Mouse (Mus musculus): Measurements from ENCODE around the gene Bola1. TPM values are rescaled to one million over a fixed set of nuclear protein-coding genes. Genes with fewer than 3 reads are reported as not detected.
A peak's percentile ranks its signal among the peaks of the same experiment; 100 is the strongest.

Gene Bola1
- polyA plus RNA-seq, 1 experiment from 2014 or later = 71.8 TPM

- WGBS = 91% methylated on average over 4 of the region's 4 CpGs
- no peak overlapping the region for H3K9ac ChIP-seq (replicated peaks)
These were observed 49.2 kb downstream of the Bola1 start for GRCm38 (mm10) chr3:96170276-96170675.

GRCm38 (mm10) chr3:96168466-96169158 is 50.9 kb downstream of the Bola1 start:
- no peaks in the 10 kb centered on the region for H3K27me3 ChIP-seq
- H3K9ac ChIP-seq (replicated peaks) = no peak overlapping the region
- no peak overlapping the region for H3K27ac ChIP-seq (replicated peaks)
- no peaks in the 10 kb centered on the region for H3K36me3 ChIP-seq
- H3K4me3 ChIP-seq = no peak overlapping the region
- peaks cover 21% of the 10 kb centered on the region for H3K4me1 ChIP-seq
- no peak overlapping the region for H3K4me2 ChIP-seq (replicated peaks)
- no peaks in the 10 kb centered on the region for H3K9me3 ChIP-seq
- ATAC-seq (replicated peaks) = no peak
- WGBS = 68% methylated on average over 12 of the region's 12 CpGs

More at GRCm38 (mm10) chr3:96170276-96170675, 49.2 kb downstream of the Bola1 start:
- no peaks in the 10 kb centered on the region for H3K9me3 ChIP-seq
- no peak overlapping the region for H3K4me3 ChIP-seq
- H3K36me3 ChIP-seq = peaks cover 14% of the 10 kb centered on the region
- H3K27me3 ChIP-seq = no peaks in the 10 kb centered on the region
- H3K4me1 ChIP-seq = peaks cover 36% of the 10 kb centered on the region
- no peak overlapping the region for H3K27ac ChIP-seq (replicated peaks)
- no peak for ATAC-seq (replicated peaks)
- H3K4me2 ChIP-seq (replicated peaks) = no peak overlapping the region

- Histone ChIP-seq H3K27me3 (no peaks in the 10 kb centered on the region), H3K27ac (replicated peaks) (no peak overlapping the region), H3K9me3 (no peaks in the 10 kb centered on the region), H3K4me1 (peaks cover 20% of the 10 kb centered on the region), H3K36me3 (no peaks in the 10 kb centered on the region), H3K9ac (replicated peaks) (no peak overlapping the region), H3K4me3 (no peak overlapping the region), H3K4me2 (replicated peaks) (no peak overlapping the region)
- 85% methylated on average over 6 of the region's 6 CpGs for WGBS
- ATAC-seq (replicated peaks) = no peak
These were observed 56.5 kb downstream of the Bola1 start for GRCm38 (mm10) chr3:96163040-96163439.

- Histone ChIP-seq H3K4me2 (replicated peaks) (peak within 1 kb of the TSS; percentile 95), H3K4me1 (peaks cover 20% of the 10 kb centered on the region), H3K27ac (replicated peaks) (peak within 1 kb of the TSS; percentile 51), H3K9ac (replicated peaks) (peak within 1 kb of the TSS; percentile 55), H3K9me3 (no peaks in the 10 kb centered on the region), H3K4me3 (peak within 1 kb of the TSS; percentile 44), H3K27me3 (no peaks in the 10 kb centered on the region), H3K36me3 (no peaks in the 10 kb centered on the region)
- ATAC-seq (replicated peaks) = peak; percentile 37
- WGBS = 7% methylated on average over 16 of the region's 16 CpGs
These were observed 57.4 kb downstream of the Bola1 start, which contains the start of gene Mtmr11 for GRCm38 (mm10) chr3:96161869-96162840. Mtmr11 (plus strand) TSS chr3:96162004.

- Histone ChIP-seq H3K4me3 (peak overlapping the region; percentile 44), H3K9ac (replicated peaks) (peak overlapping the region; percentile 55), H3K27ac (replicated peaks) (peak overlapping the region; percentile 51), H3K9me3 (no peaks in the 10 kb centered on the region), H3K36me3 (no peaks in the 10 kb centered on the region), H3K4me2 (replicated peaks) (peak overlapping the region; percentile 95), H3K4me1 (peaks cover 20% of the 10 kb centered on the region), H3K27me3 (no peaks in the 10 kb centered on the region)
- ATAC-seq (replicated peaks) = peak; percentile 78
- WGBS = under 1% methylated on average over 12 of the region's 12 CpGs
These were observed 58.5 kb downstream of the Bola1 start for GRCm38 (mm10) chr3:96160803-96161516.

GRCm38 (mm10) chr3:96160222-96160802 is 59.2 kb downstream of the Bola1 start:
- no peak for ATAC-seq (replicated peaks)
- Histone ChIP-seq H3K4me3 (no peak overlapping the region), H3K27ac (replicated peaks) (no peak overlapping the region), H3K9me3 (no peaks in the 10 kb centered on the region), H3K27me3 (no peaks in the 10 kb centered on the region), H3K36me3 (peaks cover 3% of the 10 kb centered on the region; the same call in 1 of the 2 replicates), H3K4me1 (peaks cover 20% of the 10 kb centered on the region), H3K4me2 (replicated peaks) (peak overlapping the region; percentile 95; the same call in 1 of the 2 replicates), H3K9ac (replicated peaks) (no peak overlapping the region)
- 57% methylated on average over 4 of the region's 4 CpGs for WGBS

- Histone ChIP-seq H3K9me3 (no peaks in the 10 kb centered on the region), H3K4me2 (replicated peaks) (no peak overlapping the region), H3K4me1 (peaks cover 20% of the 10 kb centered on the region), H3K36me3 (peaks cover 6% of the 10 kb centered on the region; the same call in 1 of the 2 replicates), H3K27me3 (no peaks in the 10 kb centered on the region), H3K4me3 (no peak overlapping the region), H3K9ac (replicated peaks) (no peak overlapping the region), H3K27ac (replicated peaks) (no peak overlapping the region)
- no peak for ATAC-seq (replicated peaks)
- 80% methylated on average over 4 of the region's 4 CpGs for WGBS
These were observed 59.7 kb downstream of the Bola1 start for GRCm38 (mm10) chr3:96159820-96160219.

- H3K9ac ChIP-seq (replicated peaks) = no peak overlapping the region
- 83% methylated on average over 8 of the region's 8 CpGs for WGBS
- H3K36me3 ChIP-seq = peaks cover 35% of the 10 kb centered on the region
- H3K27me3 ChIP-seq = no peaks in the 10 kb centered on the region
- no peak for ATAC-seq (replicated peaks)
- H3K4me1 ChIP-seq = peaks cover 3% of the 10 kb centered on the region
- no peak overlapping the region for H3K4me3 ChIP-seq
- H3K9me3 ChIP-seq = no peaks in the 10 kb centered on the region
- no peak overlapping the region for H3K27ac ChIP-seq (replicated peaks)
- H3K4me2 ChIP-seq (replicated peaks) = no peak overlapping the region
These were observed 64.0 kb downstream of the Bola1 start for GRCm38 (mm10) chr3:96155501-96155900.

- Histone ChIP-seq H3K27ac (replicated peaks) (no peak overlapping the region), H3K4me1 (no peaks in the 10 kb centered on the region), H3K27me3 (no peaks in the 10 kb centered on the region), H3K4me3 (no peak overlapping the region), H3K36me3 (peaks cover 35% of the 10 kb centered on the region), H3K4me2 (replicated peaks) (no peak overlapping the region), H3K9ac (replicated peaks) (no peak overlapping the region), H3K9me3 (no peaks in the 10 kb centered on the region)
- ATAC-seq (replicated peaks) = no peak
- WGBS = 94% methylated on average over 5 of the region's 5 CpGs
These were observed 66.9 kb downstream of the Bola1 start for GRCm38 (mm10) chr3:96152611-96153010.

GRCm38 (mm10) chr3:96151836-96152235 is 67.7 kb downstream of the Bola1 start:
- Histone ChIP-seq H3K27ac (replicated peaks) (no peak overlapping the region), H3K36me3 (peaks cover 35% of the 10 kb centered on the region), H3K4me3 (no peak overlapping the region), H3K4me2 (replicated peaks) (no peak overlapping the region), H3K27me3 (no peaks in the 10 kb centered on the region), H3K9me3 (no peaks in the 10 kb centered on the region), H3K4me1 (no peaks in the 10 kb centered on the region), H3K9ac (replicated peaks) (no peak overlapping the region)
- 89% methylated on average over 7 of the region's 7 CpGs for WGBS
- no peak for ATAC-seq (replicated peaks)

GRCm38 (mm10) chr3:96147950-96148349 is 71.6 kb downstream of the Bola1 start:
- no peaks in the 10 kb centered on the region for H3K27me3 ChIP-seq
- H3K4me1 ChIP-seq = no peaks in the 10 kb centered on the region
- 13% methylated on average over 5 of the region's 5 CpGs for whole genome bisulfite sequencing
- 0 out of 2 replicates have a peak overlapping the region, but pooled peaks have one; percentile 49 for H3K27ac ChIP-seq (replicated peaks)
- peaks cover 27% of the 10 kb centered on the region for H3K36me3 ChIP-seq
- no peaks in the 10 kb centered on the region for H3K9me3 ChIP-seq
- no peak overlapping the region for H3K4me2 ChIP-seq (replicated peaks)
- no peak overlapping the region for H3K4me3 ChIP-seq
- ATAC-seq (replicated peaks) = peak; percentile 58; the same call in 1 of the 2 replicates
- no peak overlapping the region for H3K9ac ChIP-seq (replicated peaks)
